Mouse (Mus musculus) bone marrow, adult 2 months (tissue): ENCODE measurements around the gene Slc6a4.

Source experiments
- CTCF ChIP-seq: fragments of 200-500 bp; IDR thresholded peaks from 2 replicates; pipeline ENCODE4 v1.5.1; 2011; ENCODE audit warnings: low read length, control low read depth; ENCODE audit not compliant: control insufficient read depth, insufficient read depth
- POLR2A ChIP-seq: fragments of 200-500 bp; IDR thresholded peaks from 2 replicates; pipeline ENCODE4 v1.6.1; 2011; ENCODE audit warnings: low read depth, mild to moderate bottlenecking, control low read depth, low read length, borderline replicate concordance; ENCODE audit not compliant: control insufficient read depth

- TF ChIP-seq CTCF = no peak
- no peak for TF ChIP-seq POLR2A
Observed at GRCm38 (mm10) chr11:76992886-76993285, 5.5 kb upstream of the Slc6a4 start.
